Mouse (Mus musculus): ENCODE results near the gene Fam219a. TPM values are rescaled to one million over a fixed set of nuclear protein-coding genes. Genes with fewer than 3 reads are reported as not detected.

Fam219a gene
- polyA plus RNA-seq, 1 experiment, result 3.8 TPM

DNA sequence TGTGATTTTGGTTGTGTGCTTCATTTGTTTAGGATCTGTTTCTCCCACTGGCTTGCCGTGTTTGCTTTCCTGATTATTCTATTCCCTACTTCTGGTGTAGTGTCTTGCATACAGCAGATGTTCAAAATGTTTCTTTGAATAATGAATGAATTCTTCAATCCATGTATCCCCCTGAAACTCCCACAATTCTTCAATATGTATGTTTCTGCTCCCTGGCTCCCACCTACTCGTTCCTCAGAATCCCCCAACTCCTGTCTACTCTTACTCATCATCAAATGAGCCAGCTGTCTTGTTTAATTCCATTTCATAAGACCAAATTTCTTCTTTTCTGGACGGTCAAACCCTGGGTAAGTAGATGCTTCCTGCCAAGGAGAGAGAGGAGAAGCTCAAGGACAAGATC is 12.2 kb downstream of the Fam219a start:
- Histone ChIP-seq H3K27ac (ENCODE audit: insufficient read depth, low read length) (no peak overlapping the region), H3K36me3 (ENCODE audit: control insufficient read depth, insufficient read depth, low read length, poor library complexity, severe bottlenecking) (no peaks in the 10 kb centered on the region), H3K4me1 (ENCODE audit: control insufficient read depth, insufficient read depth, low read length) (no peaks in the 10 kb centered on the region), H3K9me3 (replicated peaks; ENCODE audit: control insufficient read depth, insufficient read depth, low read length, poor library complexity, severe bottlenecking) (no peaks in the 10 kb centered on the region), H3K9ac (ENCODE audit: low read depth, poor library complexity, severe bottlenecking) (no peak overlapping the region), H3K4me3 (ENCODE audit: low read depth, low read length) (no peak overlapping the region), H3K27me3 (ENCODE audit: control insufficient read depth, insufficient read depth, low read length, poor library complexity, severe bottlenecking) (no peaks in the 10 kb centered on the region)
- no peak for TF ChIP-seq POLR2A (IDR thresholded peaks at IDR 0.05; ENCODE audit: insufficient read depth, low read length)
- TF ChIP-seq EP300 (IDR thresholded peaks at IDR 0.05; ENCODE audit: insufficient read depth, low read depth, low read length), result no peak
- TF ChIP-seq CTCF (IDR thresholded peaks at IDR 0.05; ENCODE audit: low read depth, low read length), result no peak

DNA sequence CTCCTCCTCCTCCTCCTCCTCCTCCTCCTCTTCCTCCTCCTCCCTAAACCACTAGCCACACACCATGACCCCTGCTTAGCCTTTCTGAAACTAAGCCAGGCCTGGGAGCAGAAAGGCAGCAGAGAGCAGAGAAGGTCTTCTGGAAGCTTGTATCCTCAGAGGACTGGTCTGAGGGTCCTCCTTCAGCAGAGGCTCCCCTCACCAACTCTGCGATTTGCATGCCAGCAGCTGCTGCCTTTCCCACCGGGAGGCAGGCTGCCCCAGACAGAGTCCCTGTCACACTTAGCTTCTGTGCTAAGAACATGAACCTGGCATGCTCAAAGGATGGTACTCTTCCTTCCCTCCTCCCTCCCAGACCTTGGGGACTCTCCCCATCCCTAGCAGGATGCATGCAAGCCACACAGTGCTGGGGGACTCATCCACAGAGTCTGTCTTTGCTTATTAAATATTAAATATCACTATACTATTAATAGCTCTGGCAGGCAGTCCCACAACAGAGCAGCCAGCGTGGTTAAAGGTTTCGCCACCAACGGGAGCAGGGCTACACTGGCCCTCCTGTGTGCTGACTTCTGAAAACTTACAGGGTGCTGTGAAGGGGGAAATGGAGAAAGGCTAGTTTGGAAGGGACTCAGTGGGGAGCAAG is 12.9 kb downstream of the Fam219a start:
- H3K36me3 ChIP-seq (ENCODE audit: control insufficient read depth, insufficient read depth, low read length, poor library complexity, severe bottlenecking), result no peaks in the 10 kb centered on the region
- TF ChIP-seq EP300 (IDR thresholded peaks at IDR 0.05; ENCODE audit: insufficient read depth, low read depth, low read length) (no peak), CTCF (IDR thresholded peaks at IDR 0.05; ENCODE audit: low read depth, low read length) (no peak)
- no peak overlapping the region for H3K4me3 ChIP-seq (ENCODE audit: low read depth, low read length)
- no peaks in the 10 kb centered on the region for H3K9me3 ChIP-seq (replicated peaks; ENCODE audit: control insufficient read depth, insufficient read depth, low read length, poor library complexity, severe bottlenecking)
- no peaks in the 10 kb centered on the region for H3K27me3 ChIP-seq (ENCODE audit: control insufficient read depth, insufficient read depth, low read length, poor library complexity, severe bottlenecking)
- H3K4me1 ChIP-seq (ENCODE audit: control insufficient read depth, insufficient read depth, low read length), result no peaks in the 10 kb centered on the region
- no peak overlapping the region for H3K27ac ChIP-seq (ENCODE audit: insufficient read depth, low read length)
- no peak overlapping the region for H3K9ac ChIP-seq (ENCODE audit: low read depth, poor library complexity, severe bottlenecking)

DNA sequence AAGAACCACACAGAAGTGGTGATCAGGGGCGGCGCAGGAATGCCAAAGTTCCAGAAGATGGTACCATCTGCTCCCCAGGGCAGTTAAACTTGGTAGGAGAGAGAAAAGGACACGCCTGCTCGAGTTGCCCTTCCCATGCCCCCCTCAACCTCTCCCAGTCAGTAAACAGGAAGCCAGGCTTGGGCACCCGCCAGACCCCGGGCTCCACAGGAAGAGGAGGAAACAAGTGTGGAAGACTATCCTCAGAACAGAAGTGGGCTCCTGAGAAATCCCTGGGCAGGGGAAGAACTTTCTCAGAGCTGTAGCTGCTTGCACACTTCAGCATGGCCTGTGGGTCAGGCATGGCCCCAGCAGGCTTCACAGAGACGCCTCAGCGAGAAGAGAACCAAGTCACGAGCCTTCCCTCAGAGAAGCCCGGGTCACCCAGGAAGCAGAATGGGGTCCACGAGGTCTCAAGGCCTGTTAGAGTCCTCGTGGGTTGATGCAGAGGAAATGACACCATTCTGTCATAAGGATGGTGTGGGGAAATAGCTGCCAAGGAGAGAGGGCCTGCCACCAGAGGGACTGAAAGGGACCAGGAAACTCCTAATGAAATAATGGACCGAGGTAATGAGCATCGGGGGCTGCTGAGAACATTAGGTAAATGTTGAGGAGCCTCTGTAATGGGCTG is 14.2 kb downstream of the Fam219a start:
- no peaks in the 10 kb centered on the region for H3K27me3 ChIP-seq (ENCODE audit: control insufficient read depth, insufficient read depth, low read length, poor library complexity, severe bottlenecking)
- no peaks in the 10 kb centered on the region for H3K36me3 ChIP-seq (ENCODE audit: control insufficient read depth, insufficient read depth, low read length, poor library complexity, severe bottlenecking)
- no peak overlapping the region for H3K9ac ChIP-seq (ENCODE audit: low read depth, poor library complexity, severe bottlenecking)
- H3K4me1 ChIP-seq (ENCODE audit: control insufficient read depth, insufficient read depth, low read length), result no peaks in the 10 kb centered on the region
- no peak overlapping the region for H3K4me3 ChIP-seq (ENCODE audit: low read depth, low read length)
- TF ChIP-seq POLR2A (IDR thresholded peaks at IDR 0.05; ENCODE audit: insufficient read depth, low read length) (no peak), EP300 (IDR thresholded peaks at IDR 0.05; ENCODE audit: insufficient read depth, low read depth, low read length) (no peak), CTCF (IDR thresholded peaks at IDR 0.05; ENCODE audit: low read depth, low read length) (no peak)
- no peak overlapping the region for H3K27ac ChIP-seq (ENCODE audit: insufficient read depth, low read length)
- H3K9me3 ChIP-seq (replicated peaks; ENCODE audit: control insufficient read depth, insufficient read depth, low read length, poor library complexity, severe bottlenecking), result no peaks in the 10 kb centered on the region

DNA sequence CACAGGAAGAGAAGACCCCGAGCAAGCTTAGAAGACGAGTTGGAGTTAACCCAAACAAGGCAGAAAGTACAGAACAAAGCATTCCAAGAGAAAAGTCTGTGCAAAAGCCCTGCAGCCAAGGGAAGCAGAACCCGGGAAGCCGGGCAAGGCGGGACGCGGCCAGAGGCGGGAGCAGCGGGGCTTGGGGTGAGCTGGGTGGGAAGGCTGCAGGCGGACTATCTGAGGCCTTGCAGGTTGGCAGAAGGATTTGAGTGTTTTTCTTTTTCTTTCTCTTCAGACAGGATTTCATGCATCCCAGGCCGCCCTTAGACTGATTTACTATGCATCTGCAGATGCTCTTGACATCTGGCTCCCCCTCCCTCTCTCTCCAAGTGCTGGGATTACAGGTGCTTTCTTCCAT is 16.2 kb downstream of the Fam219a start:
- no peak overlapping the region for H3K9ac ChIP-seq (ENCODE audit: low read depth, poor library complexity, severe bottlenecking)
- no peak for TF ChIP-seq POLR2A (IDR thresholded peaks at IDR 0.05; ENCODE audit: insufficient read depth, low read length)
- TF ChIP-seq EP300 (IDR thresholded peaks at IDR 0.05; ENCODE audit: insufficient read depth, low read depth, low read length), result no peak
- no peak for TF ChIP-seq CTCF (IDR thresholded peaks at IDR 0.05; ENCODE audit: low read depth, low read length)
- H3K9me3 ChIP-seq (replicated peaks; ENCODE audit: control insufficient read depth, insufficient read depth, low read length, poor library complexity, severe bottlenecking), result no peaks in the 10 kb centered on the region
- no peaks in the 10 kb centered on the region for H3K36me3 ChIP-seq (ENCODE audit: control insufficient read depth, insufficient read depth, low read length, poor library complexity, severe bottlenecking)
- H3K27me3 ChIP-seq (ENCODE audit: control insufficient read depth, insufficient read depth, low read length, poor library complexity, severe bottlenecking), result no peaks in the 10 kb centered on the region
- H3K4me3 ChIP-seq (ENCODE audit: low read depth, low read length), result no peak overlapping the region
- H3K27ac ChIP-seq (ENCODE audit: insufficient read depth, low read length), result no peak overlapping the region
- no peaks in the 10 kb centered on the region for H3K4me1 ChIP-seq (ENCODE audit: control insufficient read depth, insufficient read depth, low read length)

DNA sequence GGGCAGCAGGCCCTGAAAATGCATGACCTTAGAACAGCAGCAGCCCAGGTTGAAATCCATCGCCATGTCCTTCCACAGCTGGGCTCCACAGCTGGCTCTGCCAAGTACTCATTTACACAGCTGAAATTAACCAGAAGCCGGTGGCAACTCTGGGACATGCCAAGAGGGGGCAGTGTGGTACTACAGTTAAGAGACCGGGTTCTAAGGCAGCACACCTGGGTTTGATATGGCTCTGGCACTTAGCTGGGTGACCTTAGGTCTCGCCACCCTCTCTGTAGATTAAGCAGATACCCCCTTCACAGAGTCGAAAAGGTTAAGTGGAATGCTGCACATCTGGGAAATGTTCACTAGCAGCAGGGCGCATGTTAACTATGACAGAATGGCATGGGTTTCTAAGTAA is 16.8 kb downstream of the Fam219a start:
- TF ChIP-seq CTCF (IDR thresholded peaks at IDR 0.05; ENCODE audit: low read depth, low read length), result peak; percentile 68
- TF ChIP-seq EP300 (IDR thresholded peaks at IDR 0.05; ENCODE audit: insufficient read depth, low read depth, low read length), result no peak
- TF ChIP-seq POLR2A (IDR thresholded peaks at IDR 0.05; ENCODE audit: insufficient read depth, low read length), result no peak
- no peaks in the 10 kb centered on the region for H3K36me3 ChIP-seq (ENCODE audit: control insufficient read depth, insufficient read depth, low read length, poor library complexity, severe bottlenecking)
- H3K9me3 ChIP-seq (replicated peaks; ENCODE audit: control insufficient read depth, insufficient read depth, low read length, poor library complexity, severe bottlenecking), result no peaks in the 10 kb centered on the region
- H3K9ac ChIP-seq (ENCODE audit: low read depth, poor library complexity, severe bottlenecking), result no peak overlapping the region
- no peaks in the 10 kb centered on the region for H3K27me3 ChIP-seq (ENCODE audit: control insufficient read depth, insufficient read depth, low read length, poor library complexity, severe bottlenecking)
- H3K27ac ChIP-seq (ENCODE audit: insufficient read depth, low read length), result no peak overlapping the region
- H3K4me3 ChIP-seq (ENCODE audit: low read depth, low read length), result no peak overlapping the region
- H3K4me1 ChIP-seq (ENCODE audit: control insufficient read depth, insufficient read depth, low read length), result no peaks in the 10 kb centered on the region

DNA sequence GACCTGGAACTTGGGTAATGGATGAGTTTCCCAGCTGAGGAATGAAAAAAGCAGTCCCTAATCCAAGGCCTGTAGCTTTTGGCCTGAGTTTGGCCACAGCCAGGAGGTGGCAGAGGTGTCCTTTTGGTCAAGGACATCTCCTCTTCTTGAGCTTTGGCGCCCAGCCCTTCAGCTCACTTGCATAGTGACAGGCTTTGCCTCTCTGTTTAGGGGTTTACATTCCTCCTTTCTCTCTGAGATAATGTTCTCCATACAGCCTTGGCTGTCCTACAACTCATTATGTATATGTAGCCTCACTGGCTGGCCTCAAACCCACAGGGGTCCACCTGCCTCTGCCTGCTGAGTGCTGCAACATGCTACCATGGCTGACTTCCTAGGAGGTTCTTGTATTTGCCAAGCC is 22.3 kb downstream of the Fam219a start:
- no peaks in the 10 kb centered on the region for H3K4me1 ChIP-seq (ENCODE audit: control insufficient read depth, insufficient read depth, low read length)
- TF ChIP-seq EP300 (IDR thresholded peaks at IDR 0.05; ENCODE audit: insufficient read depth, low read depth, low read length) (no peak), CTCF (IDR thresholded peaks at IDR 0.05; ENCODE audit: low read depth, low read length) (no peak), POLR2A (IDR thresholded peaks at IDR 0.05; ENCODE audit: insufficient read depth, low read length) (no peak)
- H3K9me3 ChIP-seq (replicated peaks; ENCODE audit: control insufficient read depth, insufficient read depth, low read length, poor library complexity, severe bottlenecking), result no peaks in the 10 kb centered on the region
- H3K4me3 ChIP-seq (ENCODE audit: low read depth, low read length), result no peak overlapping the region
- no peak overlapping the region for H3K9ac ChIP-seq (ENCODE audit: low read depth, poor library complexity, severe bottlenecking)
- H3K27ac ChIP-seq (ENCODE audit: insufficient read depth, low read length), result no peak overlapping the region
- no peaks in the 10 kb centered on the region for H3K27me3 ChIP-seq (ENCODE audit: control insufficient read depth, insufficient read depth, low read length, poor library complexity, severe bottlenecking)
- no peaks in the 10 kb centered on the region for H3K36me3 ChIP-seq (ENCODE audit: control insufficient read depth, insufficient read depth, low read length, poor library complexity, severe bottlenecking)

Data from ES-Bruce4 (cell line).